Mouse (Mus musculus): Measurements from ENCODE around the gene Tnnc2. TPM values are rescaled to one million over a fixed set of nuclear protein-coding genes. Genes with fewer than 3 reads are reported as not detected.

Gene Tnnc2
- 237 TPM in 1 of 2 replicates, not detected in the other for polyA plus RNA-seq (2012; rRNA removed)

DNA sequence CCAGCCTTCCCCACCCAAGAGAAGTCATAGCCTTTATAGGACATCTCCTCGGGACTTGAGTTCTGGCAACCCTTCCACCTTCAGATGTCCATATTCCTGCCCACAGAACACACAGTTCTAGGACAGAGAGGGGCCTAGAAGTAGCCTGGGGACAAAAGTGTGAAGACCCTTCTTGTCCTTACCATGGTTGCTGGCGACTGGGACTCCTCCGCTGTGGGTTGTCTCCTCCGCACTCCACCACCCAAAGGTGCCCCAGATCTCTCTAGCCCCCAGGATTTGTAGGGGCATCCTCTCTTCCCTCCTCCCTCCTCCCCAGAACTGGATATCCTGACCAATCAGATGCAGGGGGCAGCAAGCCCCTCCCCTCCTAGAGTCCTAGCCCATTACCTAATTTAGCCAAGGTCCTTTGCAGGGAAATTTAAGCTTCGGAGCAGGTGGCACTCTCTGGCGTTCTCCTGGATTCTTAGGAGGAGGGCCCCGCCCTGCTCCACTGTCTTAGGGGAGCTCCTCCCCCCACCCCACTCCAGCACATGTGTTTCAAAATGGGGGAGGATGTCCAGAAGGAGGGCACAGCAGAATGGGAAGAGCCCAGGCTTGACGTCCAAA, at the start of gene Tnnc2:
Gene Tnnc2, minus strand, starts transcription at position 487 of the 606 bp plus-strand sequence.
- WGBS = 76% methylated on average over 8 of the region's 8 CpGs
- TF ChIP-seq CTCF (IDR thresholded peaks at IDR 0.05; ENCODE audit: insufficient read depth, low read length) (no peak), POLR2A (IDR thresholded peaks at IDR 0.05; ENCODE audit: borderline replicate concordance, extremely low read depth, low read depth, low read length) (no peak)
- Histone ChIP-seq H3K4me3 (replicated peaks; ENCODE audit: extremely low read depth, low read depth, low read length) (no peak within 1 kb of the TSS), H3K4me1 (ENCODE audit: control insufficient read depth, insufficient read depth, low read length) (no peaks in the 10 kb centered on the region)
- DNase-seq = no peak

DNA sequence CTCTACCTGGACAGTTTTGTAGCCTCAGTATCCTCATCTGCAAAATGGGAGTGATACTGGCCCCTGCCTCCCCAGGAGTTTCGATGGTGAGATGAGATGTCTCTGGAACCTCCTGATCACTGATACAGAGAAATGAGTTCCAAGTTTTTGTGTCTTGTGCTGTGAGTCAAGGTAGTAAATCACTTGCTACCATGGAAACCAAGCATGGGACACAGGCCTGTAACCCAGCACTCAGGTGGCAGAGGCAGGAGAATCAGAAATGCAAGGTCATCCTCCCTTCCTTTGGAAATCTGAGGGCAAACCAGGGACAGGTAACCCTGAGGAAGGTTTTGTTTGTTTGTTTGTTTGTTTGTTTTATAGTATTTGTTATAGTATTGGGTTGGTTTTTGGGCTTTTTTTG, 49.3 kb upstream of the Tnnc2 start:
- no peak for DNase-seq
- TF ChIP-seq CTCF (IDR thresholded peaks at IDR 0.05; ENCODE audit: insufficient read depth, low read length) (no peak), POLR2A (IDR thresholded peaks at IDR 0.05; ENCODE audit: borderline replicate concordance, extremely low read depth, low read depth, low read length) (no peak)
- Histone ChIP-seq H3K4me1 (ENCODE audit: control insufficient read depth, insufficient read depth, low read length) (peaks cover 2% of the 10 kb centered on the region; the same call in 1 of the 2 replicates), H3K4me3 (replicated peaks; ENCODE audit: extremely low read depth, low read depth, low read length) (no peak overlapping the region)
- WGBS = 90% methylated on average over 1 of the region's 1 CpGs

GRCm38 (mm10) chr2:164828437-164828836, 48.7 kb upstream of the Tnnc2 start, which contains the start of gene Spata25:
Gene Spata25 (minus strand): TSS chr2:164828537.
- no peak for TF ChIP-seq CTCF (IDR thresholded peaks at IDR 0.05; ENCODE audit: insufficient read depth, low read length)
- TF ChIP-seq POLR2A (IDR thresholded peaks at IDR 0.05; ENCODE audit: borderline replicate concordance, extremely low read depth, low read depth, low read length) = no peak
- DNase-seq = no peak
- WGBS = 86% methylated on average over 6 of the region's 6 CpGs

GRCm38 (mm10) chr2:164827146-164827850, 47.5 kb upstream of the Tnnc2 start:
- Histone ChIP-seq H3K4me1 (ENCODE audit: control insufficient read depth, insufficient read depth, low read length) (no peaks in the 10 kb centered on the region), H3K4me3 (replicated peaks; ENCODE audit: extremely low read depth, low read depth, low read length) (no peak overlapping the region)
- no peak for DNase-seq
- TF ChIP-seq CTCF (IDR thresholded peaks at IDR 0.05; ENCODE audit: insufficient read depth, low read length) (no peak), POLR2A (IDR thresholded peaks at IDR 0.05; ENCODE audit: borderline replicate concordance, extremely low read depth, low read depth, low read length) (no peak)
- 84% methylated on average over 16 of the region's 16 CpGs for WGBS

More at GRCm38 (mm10) chr2:164828437-164828836, 48.7 kb upstream of the Tnnc2 start, which contains the start of gene Spata25:
- Histone ChIP-seq H3K4me3 (replicated peaks; ENCODE audit: extremely low read depth, low read depth, low read length) (no peak within 1 kb of the TSS), H3K4me1 (ENCODE audit: control insufficient read depth, insufficient read depth, low read length) (peaks cover 2% of the 10 kb centered on the region; the same call in 1 of the 2 replicates)

GRCm38 (mm10) chr2:164825521-164825920, 45.8 kb upstream of the Tnnc2 start:
- Histone ChIP-seq H3K4me1 (ENCODE audit: control insufficient read depth, insufficient read depth, low read length) (no peaks in the 10 kb centered on the region; the same call in 1 of the 2 replicates), H3K4me3 (replicated peaks; ENCODE audit: extremely low read depth, low read depth, low read length) (no peak overlapping the region)
- no peak for DNase-seq
- TF ChIP-seq POLR2A (IDR thresholded peaks at IDR 0.05; ENCODE audit: borderline replicate concordance, extremely low read depth, low read depth, low read length) (no peak), CTCF (IDR thresholded peaks at IDR 0.05; ENCODE audit: insufficient read depth, low read length) (no peak)
- 94% methylated on average over 17 of the region's 17 CpGs for WGBS

DNA sequence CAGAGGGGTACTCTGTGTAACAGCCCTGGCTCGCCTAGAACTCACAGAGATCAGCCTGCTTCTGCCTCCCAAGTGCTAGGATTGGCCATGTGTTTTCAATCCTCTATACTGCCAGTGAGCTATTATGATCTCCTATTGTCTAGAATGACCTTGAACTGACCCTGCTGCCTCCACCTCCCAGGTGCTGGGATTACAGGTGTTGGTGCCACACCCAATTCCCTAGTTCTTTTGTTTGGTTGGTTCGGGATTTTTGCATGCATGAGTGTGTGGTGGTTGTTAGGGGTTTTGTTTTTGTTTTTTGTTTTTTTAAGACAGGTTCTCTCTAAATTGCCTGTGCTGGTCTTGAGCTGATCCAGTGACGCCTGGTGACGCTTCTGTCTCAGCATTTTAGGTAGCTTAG, 44.2 kb upstream of the Tnnc2 start:
- 87% methylated on average over 4 of the region's 4 CpGs for WGBS
- DNase-seq = no peak
- H3K4me3 ChIP-seq (replicated peaks; ENCODE audit: extremely low read depth, low read depth, low read length) = no peak overlapping the region
- H3K4me1 ChIP-seq (ENCODE audit: control insufficient read depth, insufficient read depth, low read length) = no peaks in the 10 kb centered on the region; the same call in 1 of the 2 replicates
- TF ChIP-seq POLR2A (IDR thresholded peaks at IDR 0.05; ENCODE audit: borderline replicate concordance, extremely low read depth, low read depth, low read length) = no peak
- TF ChIP-seq CTCF (IDR thresholded peaks at IDR 0.05; ENCODE audit: insufficient read depth, low read length) = no peak

DNA sequence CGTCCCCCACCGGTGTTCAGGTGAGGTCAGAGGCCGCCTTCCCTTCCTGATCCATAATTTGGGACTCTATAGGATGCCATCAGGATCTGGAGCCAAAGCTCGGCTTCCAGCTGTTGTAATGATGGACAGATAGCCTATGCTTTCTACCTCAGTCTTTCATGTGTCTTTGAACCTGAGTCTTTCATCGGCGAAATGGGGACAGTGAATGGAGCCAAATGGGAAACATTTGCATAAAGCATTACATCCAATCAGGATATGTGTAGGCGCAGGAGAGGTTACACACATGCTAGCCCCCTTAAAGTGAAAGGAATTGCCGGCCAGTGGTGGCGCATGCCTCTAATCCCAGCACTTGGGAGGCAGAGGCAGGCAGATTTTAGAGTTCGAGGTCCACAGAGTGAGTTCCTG, 43.4 kb upstream of the Tnnc2 start:
- H3K4me1 ChIP-seq (ENCODE audit: control insufficient read depth, insufficient read depth, low read length) = no peaks in the 10 kb centered on the region; the same call in 1 of the 2 replicates
- no peak for DNase-seq
- under 1% methylated on average over 10 of the region's 10 CpGs for WGBS

GRCm38 (mm10) chr2:164822636-164823165, 42.9 kb upstream of the Tnnc2 start, which contains the start of gene Zswim1:
Gene Zswim1 (plus strand): TSS chr2:164822686.
- DNase-seq = peak; percentile 100
- TF ChIP-seq CTCF (IDR thresholded peaks at IDR 0.05; ENCODE audit: insufficient read depth, low read length) (no peak), POLR2A (IDR thresholded peaks at IDR 0.05; ENCODE audit: borderline replicate concordance, extremely low read depth, low read depth, low read length) (peak; percentile 83; the same call in 1 of the 2 replicates)
- 1% methylated on average over 32 of the region's 32 CpGs for WGBS
- Histone ChIP-seq H3K4me1 (ENCODE audit: control insufficient read depth, insufficient read depth, low read length) (no peaks in the 10 kb centered on the region; the same call in none of the 2 replicates), H3K4me3 (replicated peaks; ENCODE audit: extremely low read depth, low read depth, low read length) (peak within 1 kb of the TSS; percentile 93)

More for the DNA sequence above, 43.4 kb upstream of the Tnnc2 start:
- peak overlapping the region; percentile 93 for H3K4me3 ChIP-seq (replicated peaks; ENCODE audit: extremely low read depth, low read depth, low read length)
- TF ChIP-seq CTCF (IDR thresholded peaks at IDR 0.05; ENCODE audit: insufficient read depth, low read length) (no peak), POLR2A (IDR thresholded peaks at IDR 0.05; ENCODE audit: borderline replicate concordance, extremely low read depth, low read depth, low read length) (no peak)

GRCm38 (mm10) chr2:164821060-164821459, 41.3 kb upstream of the Tnnc2 start:
- TF ChIP-seq CTCF (IDR thresholded peaks at IDR 0.05; ENCODE audit: insufficient read depth, low read length) = no peak
- TF ChIP-seq POLR2A (IDR thresholded peaks at IDR 0.05; ENCODE audit: borderline replicate concordance, extremely low read depth, low read depth, low read length) = no peak
- Histone ChIP-seq H3K4me1 (ENCODE audit: control insufficient read depth, insufficient read depth, low read length) (no peaks in the 10 kb centered on the region; the same call in none of the 2 replicates), H3K4me3 (replicated peaks; ENCODE audit: extremely low read depth, low read depth, low read length) (no peak overlapping the region)
- no peak for DNase-seq
- 86% methylated on average over 6 of the region's 6 CpGs for WGBS

Data from lung, adult 2 months (tissue).